Mouse (Mus musculus): Measurements from ENCODE around the gene Ebp.

- TF ChIP-seq CTCF (IDR thresholded peaks at IDR 0.05; ENCODE audit: control insufficient read depth, insufficient read depth, insufficient read length), result no peak
- no peak for TF ChIP-seq MAX (IDR thresholded peaks at IDR 0.05)
These were observed 57.4 kb downstream of the Ebp start for GRCm38 (mm10) chrX:8135886-8136285.

Data from C2C12 (cell line).